In the genomic region with DNA sequence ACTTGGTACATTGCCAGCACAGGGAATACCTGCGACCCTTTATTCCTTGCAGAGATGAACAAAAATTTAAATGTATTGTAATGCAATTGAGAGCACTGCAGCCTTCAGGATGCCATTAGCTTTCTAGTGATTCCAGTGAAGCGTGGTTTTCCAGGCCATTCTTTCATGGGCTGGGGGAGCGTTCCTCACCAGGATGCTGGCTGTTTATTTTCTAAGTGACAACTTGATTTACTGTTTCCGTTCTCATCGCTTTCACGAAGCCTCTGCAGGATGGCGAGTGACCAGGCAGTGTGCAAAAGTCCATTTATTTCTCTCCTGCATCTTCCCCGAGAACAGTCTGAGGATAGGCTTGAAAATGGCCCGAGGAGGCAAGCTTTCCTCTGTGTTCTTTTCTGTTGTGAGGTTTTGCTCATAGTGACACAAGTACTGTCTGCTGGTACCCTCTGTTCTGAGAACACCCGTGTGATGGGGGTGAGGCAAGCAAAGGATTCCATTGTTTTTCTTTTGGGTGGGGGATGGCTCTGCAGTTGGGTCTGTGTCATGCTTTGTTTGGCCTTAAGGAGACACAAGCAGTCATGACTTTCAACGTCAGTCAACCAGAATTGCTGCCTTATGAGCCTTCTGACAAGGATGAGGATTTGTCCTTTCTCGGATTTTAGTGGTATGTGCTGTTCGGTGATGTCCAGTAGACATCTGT, we compare ENCODE assay signal across 13 mouse cellular contexts.
DNase-seq lines count a peak whose midpoint lies in the region; ATAC-seq and TF ChIP-seq lines count a peak whose summit lies in the region.
"Had no signal": no experiment of that assay in that cellular context is flagged by ENCODE, and none has a peak within 500 bp of the region (broad histone marks: within the 10 kb centered on the region; RNA-seq: fewer than 3 reads in every experiment).

No protein-coding gene starts in this region.

- no peak overlapping the region for H3K4me3 ChIP-seq in forebrain, embryonic 10.5 days
- H3K4me3 ChIP-seq in forebrain, embryonic 11.5 days (ENCODE audit: low read depth, low read length), result no peak overlapping the region
- no peak overlapping the region for H3K4me3 ChIP-seq in midbrain, postnatal 0 days (ENCODE audit: low read depth, low read length)
- H3K4me3 ChIP-seq in midbrain, embryonic 15.5 days, result no peak overlapping the region

- H3K4me2 ChIP-seq in forebrain, embryonic 11.5 days (ENCODE audit: low read depth, low read length, severe bottlenecking), result no peak overlapping the region
- H3K4me2 ChIP-seq in midbrain, postnatal 0 days (ENCODE audit: low read depth, low read length, poor library complexity, severe bottlenecking), result no peak overlapping the region
- H3K4me2 ChIP-seq in midbrain, embryonic 15.5 days, result no peak overlapping the region
- H3K4me2 ChIP-seq: midbrain, embryonic 11.5 days had no signal

- DNase-seq in forebrain, embryonic 10.5 days (ENCODE audit: extremely low spot score, low spot score), result no peak
- no peak for DNase-seq in forebrain, embryonic 11.5 days (ENCODE audit: low spot score)
- peak; percentile 34 for DNase-seq in midbrain, postnatal 0 days (ENCODE audit: low spot score)
- peak; percentile 21 to 53 for DNase-seq in kidney, postnatal 4 days
- peak; percentile 21 for DNase-seq in telencephalon, adult 2 months (ENCODE audit: low read depth, low spot score)
- no peak for DNase-seq in thymus, postnatal 14 days
- DNase-seq in gastrocnemius, postnatal 14 days, result no peak
- DNase-seq: heart, adult 18-20 months; liver; spleen, adult 18-20 months; thymus, adult 2 months had no signal

- intact Hi-C loops in gastrocnemius, postnatal 14 days (cut with DNase I; ENCODE audit: low total_unique reads), result no loop called here

- H3K4me1 ChIP-seq in forebrain, embryonic 10.5 days, result peaks cover 19% of the 10 kb centered on the region
- H3K4me1 ChIP-seq in forebrain, embryonic 11.5 days (replicated peaks; ENCODE audit: control insufficient read depth, insufficient read depth, low read length), result peaks cover 8% of the 10 kb centered on the region
- 0 out of 2 replicates have a peak, but pooled peaks cover 3% of the 10 kb centered on the region for H3K4me1 ChIP-seq in midbrain, postnatal 0 days (ENCODE audit: insufficient read depth, low read length)
- H3K4me1 ChIP-seq in midbrain, embryonic 15.5 days, result peaks cover 10% of the 10 kb centered on the region

- no peaks in the 10 kb centered on the region for H3K36me3 ChIP-seq in forebrain, embryonic 10.5 days (replicated peaks)
- H3K36me3 ChIP-seq in forebrain, embryonic 11.5 days (ENCODE audit: control insufficient read depth, insufficient read depth, low read length), result no peaks in the 10 kb centered on the region
- H3K36me3 ChIP-seq in midbrain, postnatal 0 days (ENCODE audit: insufficient read depth, low read length), result no peaks in the 10 kb centered on the region
- H3K36me3 ChIP-seq in midbrain, embryonic 15.5 days (replicated peaks), result no peaks in the 10 kb centered on the region

- H3K9me3 ChIP-seq in forebrain, embryonic 10.5 days, result no peaks in the 10 kb centered on the region
- H3K9me3 ChIP-seq in forebrain, embryonic 11.5 days (ENCODE audit: control insufficient read depth, low read length), result no peaks in the 10 kb centered on the region
- no peaks in the 10 kb centered on the region for H3K9me3 ChIP-seq in midbrain, postnatal 0 days (ENCODE audit: low read length)
- H3K9me3 ChIP-seq in midbrain, embryonic 15.5 days, result no peaks in the 10 kb centered on the region

- no peak for ATAC-seq in forebrain, embryonic 11.5 days (replicated peaks; ENCODE audit: low FRiP score)
- ATAC-seq in midbrain, postnatal 0 days (ENCODE audit: low FRiP score), result no peak
- ATAC-seq in midbrain, embryonic 15.5 days (replicated peaks), result no peak

- TF ChIP-seq CTCF in midbrain, postnatal 0 days (IDR thresholded peaks at IDR 0.05), result no peak

- peak overlapping the region; percentile 66; the same call in 1 of the 2 replicates for H3K27ac ChIP-seq in forebrain, embryonic 10.5 days
- H3K27ac ChIP-seq in forebrain, embryonic 11.5 days (ENCODE audit: low read depth, low read length), result no peak overlapping the region
- no peak overlapping the region for H3K27ac ChIP-seq in midbrain, postnatal 0 days (ENCODE audit: low read depth, low read length)
- H3K27ac ChIP-seq in midbrain, embryonic 15.5 days, result no peak overlapping the region

- H3K9ac ChIP-seq in forebrain, embryonic 11.5 days (ENCODE audit: low read length), result no peak overlapping the region
- H3K9ac ChIP-seq in midbrain, postnatal 0 days (replicated peaks; ENCODE audit: low read length, poor library complexity, severe bottlenecking), result no peak overlapping the region
- H3K9ac ChIP-seq in midbrain, embryonic 15.5 days, result no peak overlapping the region

- peaks cover 12% of the 10 kb centered on the region for H3K27me3 ChIP-seq in forebrain, embryonic 10.5 days (ENCODE audit: poor library complexity, severe bottlenecking)
- H3K27me3 ChIP-seq in forebrain, embryonic 11.5 days (ENCODE audit: control insufficient read depth, insufficient read depth, low read length), result no peaks in the 10 kb centered on the region
- H3K27me3 ChIP-seq in midbrain, postnatal 0 days (ENCODE audit: insufficient read depth, low read length), result no peaks in the 10 kb centered on the region
- H3K27me3 ChIP-seq in midbrain, embryonic 15.5 days (replicated peaks), result no peaks in the 10 kb centered on the region

- 78% methylated on average over 13 of the region's 13 CpGs for WGBS in forebrain, embryonic 10.5 days
- WGBS in forebrain, embryonic 11.5 days, result 75% methylated on average over 13 of the region's 13 CpGs
- WGBS in midbrain, postnatal 0 days, result 63% methylated on average over 13 of the region's 13 CpGs
- WGBS in midbrain, embryonic 15.5 days, result 63% methylated on average over 13 of the region's 13 CpGs

Comparison
In these comparisons a context has a peak if more than half of its experiments do, and no peak if none do; other contexts are left out.
1. DNase-seq: peak in midbrain, postnatal 0 days (single experiment), kidney, postnatal 4 days (2 of 2) and telencephalon, adult 2 months (single experiment); none in forebrain, embryonic 10.5 days (single experiment), forebrain, embryonic 11.5 days (single experiment), thymus, postnatal 14 days (single experiment) and gastrocnemius, postnatal 14 days (single experiment).